Mouse (Mus musculus) embryo, embryonic 11 days (tissue): ENCODE data around the gene Actg1.

Experiments
- DNase-seq: peaks from one replicate; pipeline ENCODE4 v3.0.0-alpha.2; 2015

The Actg1 gene

GRCm38 (mm10) chr11:120344310-120344920 lies 3.9 kb downstream of the Actg1 start:
- no peak for DNase-seq

DNA sequence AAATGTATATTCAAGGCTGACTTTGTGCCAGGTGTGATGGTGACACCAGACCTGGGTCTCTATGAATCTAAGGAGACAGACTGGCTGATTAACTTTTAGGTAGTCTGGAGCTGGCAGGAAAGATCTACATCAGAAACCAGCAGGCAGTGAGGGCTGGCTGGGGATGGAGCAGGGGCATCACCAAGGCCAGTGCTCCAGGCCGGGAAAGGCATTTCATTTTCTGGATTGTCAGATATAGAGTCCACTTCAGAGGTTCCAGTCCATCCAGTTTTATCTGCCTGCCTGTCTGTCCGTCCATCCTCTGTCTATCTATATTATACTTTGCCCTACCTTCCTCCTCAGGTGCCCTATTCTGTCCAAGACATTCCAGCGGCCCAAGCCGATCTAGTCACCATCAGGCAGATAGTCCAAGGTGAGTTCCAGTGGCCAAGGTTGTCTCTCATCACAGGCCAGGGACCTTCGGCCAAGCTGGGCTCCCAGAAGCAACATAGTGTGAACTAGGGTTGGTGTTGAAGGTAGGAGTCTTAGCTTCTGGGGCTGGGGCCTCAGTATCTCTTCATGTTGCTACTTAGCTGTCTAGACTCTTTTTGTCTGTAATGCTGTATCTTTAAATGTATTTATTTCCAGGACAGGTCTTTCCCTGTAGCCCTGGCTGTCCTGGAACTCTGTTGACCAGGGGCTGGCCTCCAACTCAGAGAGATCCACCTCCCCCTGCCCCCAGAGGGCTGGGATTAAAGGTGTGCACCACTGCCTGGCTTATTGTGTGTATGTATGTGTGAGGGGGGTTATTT lies 4.6 kb downstream of the Actg1 start:
- no peak for DNase-seq

DNA sequence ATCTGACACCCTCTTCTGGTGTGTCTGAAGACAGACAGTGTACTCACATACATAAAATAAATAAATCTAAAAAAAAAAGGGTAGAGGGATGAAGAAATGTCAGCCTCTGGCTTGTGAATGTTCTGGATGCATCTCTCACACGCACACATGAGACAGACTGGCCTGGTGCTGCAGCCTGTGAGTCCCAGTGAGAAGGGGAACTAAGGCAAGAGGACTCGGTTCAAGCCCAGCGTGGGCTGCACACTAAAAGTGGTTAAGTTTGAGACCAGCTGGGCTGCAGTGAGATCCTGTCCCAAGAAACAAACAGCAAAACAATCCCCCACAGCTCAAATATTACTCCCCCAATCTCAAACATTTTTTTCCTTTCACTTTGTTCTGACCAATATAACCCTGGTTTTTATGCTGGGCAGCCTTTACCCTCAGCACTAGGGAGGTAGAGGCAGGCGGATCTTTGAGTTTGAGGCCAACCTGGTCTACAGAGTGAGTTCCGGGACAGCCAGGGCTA lies 5.6 kb downstream of the Actg1 start:
- DNase-seq: no peak

DNA sequence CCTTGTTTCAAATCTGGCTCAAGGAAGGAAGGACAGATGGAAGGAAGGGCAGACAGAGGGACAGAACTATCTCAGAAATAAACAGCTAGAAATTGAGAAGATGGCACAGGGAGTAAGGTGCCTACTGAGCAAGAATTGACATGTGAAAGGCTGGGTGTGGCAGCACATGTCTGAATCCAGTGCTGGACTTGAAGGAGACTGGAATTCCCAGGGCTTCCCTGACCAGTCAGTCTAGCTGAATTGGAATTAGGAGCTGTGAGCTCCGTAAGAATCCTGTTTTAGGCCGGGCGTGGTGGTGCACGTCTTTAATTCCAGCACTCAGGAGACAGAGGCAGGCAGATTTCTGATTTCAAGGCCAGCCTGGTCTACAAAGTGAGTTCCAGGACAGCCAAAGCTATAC lies 6.7 kb downstream of the Actg1 start:
- DNase-seq: no peak

DNA sequence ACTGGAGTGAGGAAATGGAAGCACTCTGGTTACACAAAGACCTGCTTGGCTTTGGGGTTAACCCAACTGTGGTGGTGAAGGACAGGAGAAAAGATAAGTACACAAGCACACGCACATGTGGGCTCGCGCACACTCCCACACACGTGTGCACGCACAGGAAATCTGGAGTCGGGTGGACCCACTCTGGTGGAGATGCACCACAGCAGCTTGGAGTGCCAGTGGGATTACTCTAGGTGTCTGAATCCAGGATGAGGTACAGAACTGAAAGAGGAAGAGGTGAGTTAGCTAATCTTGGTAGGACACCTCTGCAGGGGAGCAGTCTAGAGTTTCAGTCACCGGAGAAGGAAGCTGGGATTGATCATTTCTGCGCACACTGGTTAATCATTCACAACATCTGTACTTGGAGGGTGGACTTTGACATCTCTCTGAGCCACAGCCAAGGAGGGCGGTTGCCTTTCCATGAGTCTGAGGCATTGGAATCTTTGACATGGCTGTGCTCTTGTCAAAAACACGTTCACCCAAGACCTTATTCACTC lies 8.3 kb downstream of the Actg1 start:
- no peak for DNase-seq

DNA sequence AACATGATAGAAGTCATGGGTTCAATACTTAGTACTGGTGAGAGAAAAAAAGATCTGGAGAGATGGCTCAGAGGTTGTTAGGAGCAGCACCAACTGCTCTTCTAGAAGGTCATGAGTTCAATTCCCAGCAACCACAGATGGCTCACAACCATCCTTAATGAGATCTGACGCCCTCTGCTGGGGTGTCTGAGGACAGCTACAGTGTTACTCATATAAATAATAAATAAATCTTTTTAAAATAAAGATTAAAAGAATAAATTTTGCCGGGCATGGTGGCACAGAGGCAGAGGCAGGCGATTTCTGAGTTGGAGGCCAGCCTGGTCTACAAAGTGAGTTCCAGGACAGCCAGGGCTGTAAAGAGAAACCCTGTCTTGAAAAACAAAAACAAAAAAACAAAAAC lies 9.6 kb downstream of the Actg1 start:
- DNase-seq: no peak

- DNase-seq: no peak
Observed at GRCm38 (mm10) chr11:120337447-120337846, 10.9 kb downstream of the Actg1 start.

- no peak for DNase-seq
Observed at GRCm38 (mm10) chr11:120335431-120336021, 12.8 kb downstream of the Actg1 start.

GRCm38 (mm10) chr11:120320156-120320555 lies 28.2 kb downstream of the Actg1 start:
- DNase-seq: no peak

- DNase-seq: no peak
Observed at GRCm38 (mm10) chr11:120319310-120319709, 29.0 kb downstream of the Actg1 start.

DNA sequence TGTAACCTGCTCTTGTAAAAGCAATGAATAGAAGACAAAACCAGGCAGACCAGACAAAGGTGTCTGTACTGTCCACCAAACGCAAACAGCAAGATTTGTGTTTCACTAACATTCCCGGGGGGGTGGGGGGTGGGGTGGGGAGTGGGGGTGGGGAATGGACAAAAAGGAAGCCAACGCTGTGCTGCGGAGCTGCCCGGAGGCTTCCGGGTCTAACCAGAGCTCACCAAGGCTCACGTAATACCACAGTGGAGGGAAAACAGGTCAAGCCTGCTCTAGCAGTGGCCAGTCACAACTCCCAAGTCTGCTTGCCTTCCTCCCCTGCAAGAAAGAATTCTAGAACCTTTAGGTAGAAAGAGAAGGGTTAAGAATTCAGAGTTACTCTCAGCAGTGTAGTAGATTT lies 30.9 kb downstream of the Actg1 start:
- no peak for DNase-seq

GRCm38 (mm10) chr11:120316690-120317254 lies 31.6 kb downstream of the Actg1 start:
- DNase-seq: no peak

DNA sequence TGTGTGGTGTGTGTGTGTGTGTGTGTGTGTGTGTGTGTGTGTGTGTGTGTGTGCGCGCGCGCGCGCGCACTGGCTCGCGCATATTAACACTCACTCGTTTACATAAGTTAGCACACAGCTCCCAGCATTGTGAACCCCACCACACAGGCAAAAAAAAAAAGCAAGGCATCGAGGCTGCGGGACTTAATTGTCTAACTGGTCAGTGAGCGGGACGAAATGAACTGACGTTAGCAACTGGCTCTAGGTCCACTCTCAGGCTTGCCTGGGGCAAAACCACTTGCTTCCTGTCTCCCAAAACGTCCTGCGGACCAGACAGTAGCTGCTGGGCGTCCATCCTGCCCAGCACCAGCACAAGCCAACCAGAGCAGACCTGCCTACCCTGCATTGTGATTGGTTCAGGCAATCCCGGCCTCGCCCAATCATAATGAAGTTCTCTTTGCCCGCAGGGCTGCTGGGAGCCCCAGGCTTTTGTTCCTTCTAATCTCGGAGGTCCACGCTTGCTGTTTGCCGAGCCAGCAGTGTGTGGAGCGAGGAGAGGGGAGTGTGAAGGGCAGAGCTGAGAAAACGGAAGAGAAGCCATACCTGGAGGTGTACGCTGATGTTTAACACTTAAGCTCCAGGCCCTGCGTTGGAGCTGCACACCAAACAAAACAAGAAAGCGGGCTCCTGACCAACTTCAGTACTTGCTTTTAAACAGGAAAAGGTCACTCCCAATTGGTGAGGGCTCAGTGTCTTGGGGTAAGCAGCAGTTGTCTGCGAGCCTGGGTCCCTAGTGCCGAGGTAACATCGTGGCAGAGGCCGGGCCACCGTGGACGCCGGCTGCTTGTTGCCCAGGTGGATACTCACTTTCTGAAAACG lies 32.3 kb downstream of the Actg1 start:
- peak; percentile 96 for DNase-seq

DNA sequence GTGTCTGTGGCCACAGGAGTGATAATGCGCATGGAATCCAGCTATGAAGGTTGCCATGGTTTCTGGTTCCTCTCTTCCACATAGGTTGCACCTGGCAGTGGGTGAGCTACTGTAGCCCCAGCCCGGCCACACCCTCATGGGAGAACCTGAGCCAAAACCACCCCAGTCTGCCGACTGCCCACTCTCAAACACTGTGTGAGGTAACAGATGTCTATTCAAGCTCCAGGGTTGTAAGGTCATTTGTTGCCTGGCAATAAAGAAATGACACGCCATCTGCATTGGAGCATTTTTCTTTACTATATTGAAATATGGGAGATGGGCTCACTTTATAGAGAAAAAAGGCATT lies 33.0 kb downstream of the Actg1 start:
- DNase-seq: no peak

DNA sequence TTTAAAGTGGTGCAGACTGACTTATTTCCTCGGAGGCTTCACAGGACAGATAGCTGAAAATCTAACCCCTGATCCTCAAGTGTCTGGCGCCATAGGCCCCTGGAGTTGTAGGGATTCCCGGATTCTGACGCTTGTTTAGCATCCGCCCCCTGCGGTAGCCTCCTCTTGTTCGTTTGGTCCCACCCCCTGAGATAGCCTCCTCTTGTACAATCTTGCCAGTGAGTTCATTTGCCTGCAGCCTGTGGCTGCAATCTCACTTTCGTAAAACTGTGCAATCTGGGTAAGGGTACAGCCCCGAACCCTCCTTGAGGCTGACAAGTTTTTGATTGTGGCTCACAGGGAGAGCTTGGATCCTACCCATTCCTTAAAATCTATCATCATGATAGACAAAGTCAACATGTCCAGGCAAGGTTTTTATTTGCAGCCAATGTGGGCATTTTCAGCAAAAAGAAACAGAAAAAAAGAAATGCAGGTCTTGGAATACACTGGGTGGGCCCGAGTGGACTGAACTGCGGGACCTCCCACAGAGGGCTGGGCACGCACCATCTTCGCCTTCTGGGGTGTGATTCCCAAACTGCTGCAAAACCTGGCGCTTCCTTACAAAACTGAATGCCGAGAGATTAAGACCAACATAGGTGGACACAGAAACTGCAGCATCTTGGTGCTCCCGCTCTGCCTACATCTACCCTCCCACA lies 33.5 kb downstream of the Actg1 start:
- DNase-seq: no peak

DNA sequence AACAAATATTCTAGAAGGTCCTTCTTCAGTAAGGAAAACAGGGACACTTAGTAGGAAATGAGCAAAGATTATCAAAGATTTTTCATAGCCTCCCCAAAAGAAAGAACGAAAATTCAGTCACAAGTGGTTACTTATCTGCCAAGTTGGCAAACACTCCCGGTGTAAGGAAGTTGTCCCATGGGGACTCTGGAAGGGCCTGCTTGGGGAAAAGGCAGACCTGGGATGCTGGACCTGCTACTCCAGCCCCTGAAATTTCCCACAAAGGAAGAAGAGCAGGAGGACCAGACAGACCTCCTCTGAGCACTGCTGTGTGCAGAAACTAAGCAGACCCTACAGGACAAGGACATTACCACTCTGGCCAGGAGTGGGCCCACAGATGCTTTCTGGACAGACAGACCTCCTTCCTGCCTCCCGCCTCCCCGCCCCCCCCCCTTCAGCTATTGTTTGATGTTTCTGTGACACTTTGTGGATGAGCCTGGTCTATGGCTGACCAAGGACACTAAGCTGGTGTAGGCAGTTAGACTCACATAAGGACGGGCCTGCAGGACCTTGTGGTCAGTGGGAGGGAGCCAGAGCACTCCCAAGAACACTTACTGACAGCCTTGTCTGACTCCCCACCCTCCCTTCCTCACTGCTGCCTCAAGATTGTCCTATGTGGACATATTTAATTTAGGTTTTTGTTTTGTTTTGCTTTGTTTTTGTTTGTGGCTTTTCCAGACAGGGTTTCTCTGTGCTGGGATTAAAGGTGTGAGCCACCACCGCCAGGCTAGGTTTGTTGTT lies 34.2 kb downstream of the Actg1 start:
- no peak for DNase-seq

DNA sequence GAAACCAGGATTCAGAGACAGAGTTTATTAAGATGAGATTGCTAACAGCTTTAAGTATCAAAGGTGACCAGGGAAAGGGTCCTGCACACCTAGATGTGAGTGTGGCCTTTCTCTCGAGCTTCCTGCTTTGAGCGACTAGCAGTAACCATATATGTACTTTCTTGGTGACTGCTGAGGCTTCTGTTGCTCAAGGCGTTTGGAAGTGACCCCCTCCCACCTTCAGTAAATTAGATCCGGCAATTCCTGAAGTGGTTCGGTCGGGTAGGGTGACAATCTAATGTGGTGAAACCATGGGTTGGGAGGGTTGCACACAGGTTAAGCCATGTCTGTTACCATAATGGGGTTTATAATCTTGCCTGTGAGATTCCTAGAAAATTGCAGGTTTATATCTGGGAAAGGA lies 36.3 kb downstream of the Actg1 start:
- DNase-seq: no peak

DNA sequence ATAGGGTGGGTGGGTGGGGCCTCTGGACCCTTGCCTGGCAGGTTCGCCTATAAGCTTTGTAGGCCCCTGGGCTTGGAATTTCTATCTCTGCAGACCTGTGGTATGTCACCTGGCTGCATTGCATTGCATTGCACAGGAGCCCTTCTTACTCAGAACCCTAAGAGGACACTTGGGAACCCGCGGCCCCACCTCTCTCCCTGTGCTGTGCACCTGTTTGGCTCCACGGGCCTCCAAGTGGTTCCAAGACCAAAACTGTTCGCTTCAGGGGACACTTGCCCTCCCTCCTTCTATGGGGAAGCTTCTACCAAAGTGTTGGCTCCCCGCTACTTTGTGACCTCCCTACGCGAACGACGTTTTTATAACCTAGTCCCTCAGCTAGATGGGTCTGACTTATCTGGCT lies 36.8 kb downstream of the Actg1 start:
- DNase-seq: no peak

- DNase-seq: peak; percentile 99
Observed at GRCm38 (mm10) chr11:120310813-120311312, 37.5 kb downstream of the Actg1 start.

- DNase-seq: no peak
Observed at GRCm38 (mm10) chr11:120308441-120309320, 39.7 kb downstream of the Actg1 start.
